Mouse (Mus musculus): ENCODE data around the gene 1700016C15Rik.
A peak's percentile ranks its signal among the peaks of the same experiment; 100 is the strongest.

1700016C15Rik gene

DNA sequence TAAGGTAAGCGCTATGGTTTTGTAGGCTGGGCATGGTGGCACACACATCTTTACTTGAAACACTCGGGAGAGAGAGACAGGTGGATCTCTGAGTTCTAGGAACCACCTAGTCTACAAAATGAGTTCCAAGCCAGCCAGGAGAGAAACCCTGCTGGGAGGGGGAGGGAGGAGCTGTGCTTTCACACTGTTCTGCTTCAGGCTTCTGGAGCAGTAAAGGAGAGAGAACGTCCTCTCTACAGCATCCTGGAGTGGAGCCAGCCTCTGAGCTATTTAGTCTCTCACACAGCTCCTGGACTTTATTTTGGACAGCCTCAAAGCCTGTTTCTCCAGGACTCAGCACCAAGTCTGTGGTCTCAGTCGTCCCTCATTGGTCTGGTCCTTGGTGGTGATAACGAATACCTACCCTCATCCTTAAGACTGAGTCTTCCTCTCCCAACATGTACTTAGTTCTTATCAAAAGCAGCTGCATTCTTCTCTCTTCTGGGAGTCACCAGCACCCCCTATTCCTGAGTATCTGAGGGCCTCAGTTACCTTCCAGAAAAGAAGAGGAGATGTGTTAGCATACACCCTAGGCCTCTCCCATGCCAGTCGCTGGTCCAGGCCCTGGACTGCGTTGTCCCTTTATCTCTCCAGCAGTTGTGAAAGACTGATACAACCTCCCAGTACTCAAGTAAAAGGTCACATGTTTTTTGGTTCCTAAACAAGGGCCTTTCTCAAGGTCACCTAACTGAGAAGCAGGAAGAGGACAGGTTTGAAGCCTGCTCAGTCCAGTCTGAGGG lies 12.4 kb upstream of the 1700016C15Rik start:
- no peak for DNase-seq

DNA sequence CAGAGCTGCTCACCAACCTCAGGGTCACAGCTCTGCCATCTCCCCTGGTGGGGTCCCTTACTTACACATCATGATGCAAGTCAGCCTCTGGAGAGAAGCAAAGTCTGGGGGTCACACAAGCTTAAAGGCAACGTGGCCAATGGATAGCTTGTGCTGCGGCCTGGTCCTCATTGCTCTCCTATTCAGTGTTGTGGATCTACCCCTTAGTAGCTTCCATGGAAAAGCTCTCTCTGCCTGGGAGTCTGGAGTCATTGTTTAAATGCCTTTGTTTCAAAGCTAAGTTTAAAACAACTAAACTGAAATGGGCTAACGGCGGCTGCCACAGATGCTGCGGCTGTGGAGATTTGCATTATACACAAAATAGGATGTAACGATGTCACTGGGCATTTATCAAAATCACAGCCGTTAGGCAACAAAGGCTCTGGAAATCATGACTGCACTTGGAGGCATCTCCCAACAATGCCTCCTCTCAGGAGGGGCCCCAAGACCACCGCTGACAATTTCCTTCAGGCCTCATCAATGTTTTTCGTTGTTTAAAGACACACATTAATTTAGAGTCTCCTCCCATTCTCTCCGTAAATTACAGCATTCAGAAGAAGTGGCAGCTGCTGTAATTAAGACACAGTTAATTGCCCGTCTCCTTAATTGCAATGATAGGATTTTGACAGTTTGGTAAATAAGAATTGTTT lies 11.1 kb upstream of the 1700016C15Rik start:
- DNase-seq: no peak

DNA sequence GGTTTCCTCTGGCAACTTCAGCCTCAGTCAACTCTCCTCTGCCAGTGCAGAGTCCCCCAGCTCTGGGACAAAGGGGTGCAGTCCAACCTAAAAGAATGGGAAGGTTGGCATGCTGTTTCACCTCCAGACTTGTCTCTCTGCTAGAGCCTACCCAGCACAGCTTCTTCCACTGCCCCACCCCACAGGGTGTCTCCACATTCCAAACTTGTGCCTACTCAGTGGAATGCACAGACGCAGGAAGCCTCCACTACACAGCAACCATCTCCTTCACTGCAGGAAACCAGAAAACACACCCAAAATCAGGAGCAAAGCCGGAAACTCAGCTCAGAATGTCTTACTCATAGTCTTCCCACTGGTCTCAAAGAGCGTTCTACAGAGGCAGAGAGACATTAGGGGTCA lies 10.6 kb upstream of the 1700016C15Rik start:
- DNase-seq: no peak

DNA sequence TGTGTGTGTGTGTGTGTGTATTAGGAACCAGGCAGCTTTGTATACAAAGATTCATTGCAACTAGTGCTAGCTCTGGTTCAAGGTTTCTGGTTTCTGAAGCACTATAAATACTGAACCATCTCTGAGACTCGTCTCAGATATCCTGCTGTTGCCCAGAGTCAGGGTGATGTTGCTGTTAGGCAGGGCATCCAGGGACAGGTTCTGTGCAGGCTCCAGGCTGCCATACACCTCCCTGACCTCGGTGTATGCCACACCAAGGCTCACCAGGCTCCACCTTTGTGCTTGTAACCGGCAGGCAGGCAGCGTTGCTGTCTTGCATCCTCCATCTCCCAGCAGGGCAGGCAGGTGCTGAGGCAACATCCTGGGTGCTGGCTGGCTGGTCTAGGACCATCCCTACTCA lies 5.8 kb upstream of the 1700016C15Rik start:
- DNase-seq: no peak

DNA sequence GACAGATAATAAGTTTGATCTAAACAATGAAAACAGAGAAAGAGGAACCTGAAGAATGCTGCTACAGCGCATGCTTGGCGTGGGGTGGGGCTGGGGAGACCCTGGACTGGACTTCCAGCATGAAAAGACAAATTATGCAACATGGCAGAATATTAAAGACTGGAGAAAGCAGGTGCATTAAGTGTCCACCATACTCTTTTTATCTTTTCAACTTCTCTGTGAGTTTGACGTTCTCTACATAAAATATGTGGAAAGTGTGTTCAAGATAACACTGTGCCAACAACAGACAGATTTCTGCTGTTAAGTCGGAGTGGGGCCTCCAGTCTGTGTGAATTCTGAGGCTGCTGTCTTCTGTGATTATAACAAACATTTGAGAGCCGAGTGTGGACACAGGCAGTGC lies 2.7 kb upstream of the 1700016C15Rik start:
- no peak for DNase-seq

DNA sequence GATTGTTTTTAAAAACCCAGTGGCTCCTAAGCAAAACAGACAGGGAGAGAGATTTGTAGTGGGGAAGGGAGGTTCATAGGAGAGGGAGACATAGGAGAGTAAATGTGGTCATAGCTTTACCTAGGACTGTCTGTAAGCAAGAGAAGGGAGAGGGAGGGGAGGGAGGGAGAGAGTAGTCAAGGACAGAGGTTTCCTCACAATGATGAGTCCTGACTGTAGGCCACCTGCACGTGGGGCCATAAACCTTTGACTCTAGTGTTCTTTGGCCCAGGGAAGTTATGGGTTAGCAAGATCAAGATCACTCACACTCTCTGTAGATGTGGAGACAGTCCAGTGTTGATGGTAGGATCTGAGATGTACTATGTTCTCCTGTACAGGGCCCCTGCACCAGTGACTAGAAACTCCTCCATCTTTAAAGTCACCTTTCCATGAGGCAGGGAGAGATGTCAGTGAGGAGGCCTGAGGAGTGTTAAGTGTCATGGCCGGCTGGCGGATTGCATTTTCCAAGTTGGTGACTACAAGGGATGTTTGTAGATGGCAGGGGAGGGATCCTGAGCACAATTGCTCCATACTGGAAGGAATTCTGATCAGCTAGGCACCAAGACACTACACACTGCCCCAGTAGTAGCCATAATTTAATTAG lies 1.6 kb upstream of the 1700016C15Rik start:
- no peak for DNase-seq

DNA sequence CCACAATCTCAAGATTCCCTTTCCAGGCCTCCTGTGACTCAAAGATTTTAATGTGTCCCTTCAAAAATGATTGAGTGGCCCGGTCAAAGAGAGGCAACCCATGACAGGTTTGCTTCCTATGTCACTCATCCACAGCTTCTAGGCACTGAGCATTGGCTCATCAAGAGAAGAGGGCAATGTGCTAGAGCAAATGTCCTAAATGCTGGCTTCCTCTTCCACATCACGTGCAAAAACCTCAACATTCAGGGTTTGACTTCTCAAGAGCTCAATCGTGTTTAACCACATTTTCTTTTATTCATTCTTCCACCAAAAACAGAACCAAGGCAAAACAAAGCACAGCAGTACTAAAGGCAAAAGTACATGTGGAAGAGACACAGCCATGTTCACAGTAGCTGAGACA lies 2.4 kb downstream of the 1700016C15Rik start:
- no peak for DNase-seq

DNA sequence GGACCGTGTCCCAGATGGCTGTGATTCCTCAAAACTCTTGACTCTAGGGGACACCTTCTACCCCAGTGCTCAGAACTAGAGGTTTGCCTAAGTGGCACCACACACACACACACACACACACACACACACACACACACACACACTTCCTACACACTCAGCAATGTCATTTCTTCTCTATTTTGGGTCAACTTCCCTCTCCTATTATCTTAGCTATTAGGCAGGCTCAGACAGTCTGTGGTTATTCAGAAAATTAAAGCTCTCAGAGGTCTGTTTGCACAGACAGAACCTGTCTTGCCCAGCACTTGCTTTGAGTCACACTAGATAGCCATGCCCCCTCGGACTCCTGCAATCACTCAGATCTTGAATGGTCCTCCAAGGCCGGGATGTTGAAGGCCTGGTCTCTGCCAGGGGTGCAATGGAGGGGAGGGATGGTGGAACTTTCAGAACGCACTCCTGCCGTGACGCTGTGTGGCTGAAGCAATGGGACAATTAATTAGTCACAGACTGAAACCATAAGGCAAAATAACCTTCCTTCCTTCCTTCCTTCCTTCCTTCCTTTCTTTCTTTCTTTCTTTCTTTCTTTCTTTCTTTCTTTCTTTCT lies 8.0 kb downstream of the 1700016C15Rik start:
- no peak for DNase-seq

DNA sequence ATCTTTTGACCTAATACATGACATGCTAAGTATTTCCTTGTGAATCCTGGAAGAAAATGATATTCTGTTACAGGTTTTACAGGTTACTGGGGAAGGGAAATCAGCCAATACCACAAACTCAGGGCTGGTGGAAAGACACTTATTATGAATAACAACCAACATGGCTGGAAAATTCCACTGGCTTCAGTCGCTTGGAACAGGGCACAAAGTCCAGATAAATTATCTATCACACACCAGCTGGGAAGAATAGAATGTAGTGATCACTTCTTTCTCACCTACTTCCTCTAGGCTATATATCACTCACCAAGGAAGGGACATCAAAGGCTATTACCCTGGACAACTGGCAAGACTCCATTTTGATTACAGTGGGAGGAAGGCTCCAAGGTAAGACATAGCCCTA lies 11.1 kb downstream of the 1700016C15Rik start:
- peak; percentile 57 for DNase-seq

DNA sequence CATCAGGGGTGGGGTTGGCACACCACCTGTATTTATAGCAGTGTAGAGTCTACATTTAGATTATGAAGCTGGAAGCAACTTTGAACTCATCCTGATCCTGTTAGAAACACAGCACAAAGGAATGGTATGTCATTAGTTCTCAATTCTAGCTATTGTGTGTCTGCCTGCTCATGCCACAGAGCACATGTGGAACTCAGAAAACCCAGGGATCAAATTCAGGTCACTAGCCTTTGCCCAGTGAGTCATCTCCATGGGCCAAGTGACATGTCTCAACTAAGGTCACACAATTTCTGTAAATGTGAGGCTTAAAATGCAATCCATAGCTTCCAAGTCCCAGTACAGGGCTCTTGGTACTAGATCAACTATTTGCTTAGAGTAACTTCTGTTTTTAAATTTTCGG lies 12.5 kb downstream of the 1700016C15Rik start:
- DNase-seq: no peak

DNA sequence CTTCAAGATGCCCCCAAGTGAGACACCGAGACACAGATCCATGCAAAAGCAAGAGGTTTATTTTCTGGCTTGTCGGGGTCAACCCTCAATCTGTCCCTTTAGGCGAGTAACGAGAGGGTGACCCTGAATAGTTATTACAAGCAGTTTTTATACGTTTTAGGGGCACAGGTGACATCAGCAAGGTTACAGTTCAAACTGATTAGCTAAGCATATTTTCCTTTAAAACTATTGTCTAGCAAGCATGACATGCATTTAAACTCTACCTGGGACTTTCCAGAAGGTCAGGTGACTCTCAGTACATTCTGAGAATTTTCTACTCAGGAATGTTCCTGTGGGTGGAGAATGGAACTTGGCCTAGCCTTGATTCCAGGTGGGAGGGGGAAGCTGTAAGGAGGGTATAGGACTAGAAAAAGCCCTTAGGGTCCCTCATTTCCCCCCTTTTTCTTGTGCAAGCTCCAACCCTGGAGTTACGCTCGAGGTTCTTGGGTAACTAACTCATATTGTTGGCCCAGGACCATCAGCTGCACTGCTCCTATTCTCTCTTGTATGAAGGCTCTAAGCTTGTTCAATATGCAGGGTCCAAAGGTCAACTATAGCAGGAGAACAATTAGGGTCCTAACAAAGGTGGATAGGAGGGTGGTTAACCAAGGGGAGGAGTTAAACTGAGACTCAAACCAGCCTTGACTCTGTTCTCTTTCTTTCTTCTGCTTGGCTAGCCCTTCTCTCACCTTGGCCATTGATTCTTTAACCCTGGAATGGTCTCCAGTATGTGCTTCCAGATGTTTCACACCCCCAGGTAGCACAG lies 15.1 kb downstream of the 1700016C15Rik start:
- DNase-seq: peak; percentile 30

DNA sequence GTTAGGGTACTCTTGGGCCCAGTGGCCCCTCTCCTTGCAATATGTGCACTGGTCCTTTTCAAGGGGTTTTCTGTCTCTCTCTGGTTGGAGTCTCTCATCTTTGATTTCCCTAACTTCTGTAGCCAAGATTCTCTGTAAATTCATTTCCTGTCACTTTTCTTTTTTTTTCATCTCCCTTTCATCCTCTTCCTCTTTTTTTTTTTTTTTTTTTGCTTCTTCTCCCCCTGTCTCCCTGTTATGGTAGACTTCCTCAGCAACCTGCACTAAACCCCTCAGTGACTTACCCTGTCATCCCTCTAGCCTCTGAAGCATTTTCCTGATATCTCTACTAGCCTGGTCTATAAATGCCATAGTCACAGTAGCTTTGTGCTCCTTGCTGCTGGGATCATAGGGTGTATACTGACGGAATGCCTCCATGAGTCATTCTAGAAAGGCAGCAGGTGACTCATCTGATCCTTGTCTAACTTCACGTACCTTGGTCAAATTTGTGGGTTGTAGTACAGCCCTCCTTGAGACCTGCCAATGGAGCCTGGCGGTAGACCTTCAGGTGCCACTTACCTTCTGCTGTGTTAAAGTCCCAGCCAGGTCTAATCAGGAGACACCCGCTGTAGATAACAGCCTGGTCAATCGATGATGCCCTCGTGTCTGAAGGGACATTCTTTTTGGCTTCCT lies 18.4 kb downstream of the 1700016C15Rik start:
- DNase-seq: no peak

DNA sequence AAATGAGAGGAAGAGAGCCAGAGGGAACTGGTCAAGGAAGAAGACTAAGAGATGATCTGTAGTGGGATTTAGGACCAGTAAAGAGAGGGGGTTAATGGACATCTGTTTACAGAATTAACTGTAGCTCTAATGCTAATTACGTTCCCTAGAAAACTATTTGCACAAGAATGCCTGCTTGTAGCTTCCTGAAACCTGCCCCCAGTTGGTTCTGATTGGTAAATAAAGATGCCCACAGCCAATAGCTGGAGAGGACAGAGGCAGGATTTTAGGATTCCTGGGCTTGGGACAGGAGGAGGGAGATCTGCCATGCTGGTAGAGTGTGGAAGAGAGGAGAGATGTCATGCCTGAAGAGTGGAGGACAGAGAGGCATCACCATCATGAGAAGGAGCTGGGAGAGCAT lies 23.9 kb downstream of the 1700016C15Rik start:
- DNase-seq: no peak

DNA sequence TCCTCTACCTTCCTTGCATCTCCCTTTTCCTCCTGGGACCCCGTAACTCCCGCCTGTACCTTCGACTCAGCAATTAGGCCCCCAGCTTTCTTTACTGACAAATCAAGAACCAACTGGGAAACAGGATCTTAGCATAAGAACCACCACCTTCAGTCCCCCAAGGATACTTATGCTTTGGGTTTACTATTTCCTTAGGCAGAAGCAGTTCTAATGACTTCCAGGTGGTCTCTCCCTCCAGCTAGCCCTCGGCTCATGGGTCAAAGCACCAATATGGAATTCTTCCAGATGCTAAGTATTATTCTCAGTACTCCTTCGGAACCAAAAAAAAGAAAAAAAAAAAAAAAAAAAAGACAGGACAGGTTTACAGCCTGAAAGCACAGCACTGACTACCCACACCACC lies 27.6 kb downstream of the 1700016C15Rik start:
- DNase-seq: no peak

DNA sequence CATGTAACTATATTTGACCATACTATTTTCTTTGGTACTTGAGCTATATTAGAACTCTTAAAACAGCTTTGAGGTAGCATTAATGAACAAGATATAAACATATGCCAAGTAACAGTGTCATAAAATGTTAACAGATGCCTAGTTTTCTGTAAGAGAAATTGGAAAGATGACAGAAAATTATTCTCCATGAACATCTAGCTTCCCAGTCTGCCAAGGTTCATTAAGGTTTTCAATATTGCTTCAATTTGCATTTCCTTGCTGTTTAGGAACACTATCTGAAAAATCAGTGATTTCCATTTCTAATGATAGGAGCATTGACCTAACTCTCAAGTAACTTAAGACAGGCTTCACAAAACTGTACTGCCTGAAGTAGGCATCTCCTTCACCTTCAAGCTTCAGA lies 39.3 kb downstream of the 1700016C15Rik start:
- no peak for DNase-seq

DNA sequence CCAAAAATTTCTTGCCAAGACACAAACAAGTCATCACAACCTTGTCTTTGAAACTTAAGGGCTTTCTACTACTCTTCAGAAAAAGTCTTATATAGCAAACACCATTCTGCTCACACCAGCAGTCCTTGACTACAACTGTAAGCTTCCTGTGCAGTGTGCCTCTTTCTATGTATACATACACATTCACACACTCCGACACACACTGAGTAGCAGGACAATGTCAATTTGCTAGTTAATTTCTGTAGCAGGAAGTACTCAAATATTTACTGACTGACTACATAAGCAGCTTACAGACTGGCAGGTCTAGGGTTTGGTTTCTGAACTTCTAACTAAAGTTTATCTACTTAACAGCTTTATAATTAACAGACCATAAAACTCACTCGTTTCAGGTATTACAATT lies 47.8 kb downstream of the 1700016C15Rik start:
- DNase-seq: no peak

DNA sequence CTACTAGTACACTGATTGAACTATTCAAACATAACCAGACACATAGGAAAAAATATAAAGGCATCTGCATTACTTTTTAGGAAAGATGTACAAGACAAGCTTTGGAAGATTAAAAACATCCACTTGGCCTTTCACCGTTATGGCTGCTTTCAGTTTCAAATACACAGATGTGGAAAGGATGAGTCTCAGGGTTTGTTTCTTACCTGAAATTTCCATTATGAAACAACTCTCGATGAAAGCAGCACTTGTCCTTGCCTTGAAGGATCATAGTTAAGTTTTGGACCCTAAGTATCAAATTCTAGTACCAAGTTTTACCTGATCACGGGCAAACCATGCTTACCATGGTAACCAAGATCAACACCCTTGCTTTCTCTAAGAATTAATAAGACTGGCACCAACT lies 63.2 kb downstream of the 1700016C15Rik start:
- DNase-seq: no peak

DNA sequence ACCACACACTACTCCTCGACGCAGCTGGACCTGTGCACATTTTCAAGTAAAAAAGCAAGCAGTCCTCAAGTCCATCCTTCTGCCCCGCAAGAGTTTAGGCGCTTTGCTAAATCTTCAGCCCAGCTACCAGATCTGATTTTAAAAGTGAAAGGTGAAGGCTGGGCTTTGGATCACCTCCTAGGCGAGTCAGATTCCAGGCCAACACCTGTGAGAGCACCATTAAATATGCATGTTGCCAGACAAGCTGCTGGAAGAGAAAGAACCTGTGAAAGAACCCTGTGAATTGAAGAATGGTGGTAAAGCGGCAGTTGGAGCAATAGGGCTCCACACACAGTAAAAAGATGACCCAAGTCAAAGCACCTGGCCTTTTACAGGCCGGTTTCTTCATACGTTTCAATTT lies 65.3 kb downstream of the 1700016C15Rik start:
- DNase-seq: peak; percentile 16

DNA sequence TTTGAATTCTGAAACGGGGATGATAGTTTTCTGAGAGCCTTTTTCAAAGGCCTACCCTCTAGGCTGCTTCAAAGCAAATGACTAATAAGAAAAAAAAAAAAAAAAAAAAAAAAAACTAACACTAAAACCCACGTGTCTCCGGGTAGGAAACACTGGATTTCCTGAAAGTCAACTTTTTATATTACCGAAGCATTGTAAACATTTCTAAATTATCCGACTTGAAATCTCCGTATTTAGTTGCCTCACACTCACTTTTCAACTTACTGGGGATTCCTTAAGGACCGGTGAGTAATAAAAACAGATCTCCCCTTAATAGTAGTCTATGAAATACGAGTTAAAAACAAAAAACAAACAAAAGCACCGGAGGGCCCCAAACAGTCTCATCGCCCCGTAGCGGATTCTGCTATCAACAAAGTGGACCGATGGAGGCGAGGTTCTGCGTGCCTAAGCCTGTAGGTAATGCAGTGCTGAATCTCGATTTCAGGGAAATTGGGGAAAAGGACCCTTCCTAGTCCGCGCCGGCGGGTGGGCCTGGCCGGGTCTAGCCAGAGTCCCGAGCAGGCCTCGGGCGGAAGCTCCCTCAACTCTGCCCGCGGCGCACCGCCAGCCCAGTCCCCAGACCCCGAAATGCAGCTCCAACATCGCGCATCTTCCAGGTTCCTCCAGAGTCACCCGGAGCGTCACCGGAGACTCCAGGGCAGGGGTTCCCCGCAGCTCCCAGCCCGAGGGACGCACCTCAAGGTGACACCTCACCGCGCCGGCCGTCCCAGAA lies 66.0 kb downstream of the 1700016C15Rik start:
- DNase-seq: no peak

DNA sequence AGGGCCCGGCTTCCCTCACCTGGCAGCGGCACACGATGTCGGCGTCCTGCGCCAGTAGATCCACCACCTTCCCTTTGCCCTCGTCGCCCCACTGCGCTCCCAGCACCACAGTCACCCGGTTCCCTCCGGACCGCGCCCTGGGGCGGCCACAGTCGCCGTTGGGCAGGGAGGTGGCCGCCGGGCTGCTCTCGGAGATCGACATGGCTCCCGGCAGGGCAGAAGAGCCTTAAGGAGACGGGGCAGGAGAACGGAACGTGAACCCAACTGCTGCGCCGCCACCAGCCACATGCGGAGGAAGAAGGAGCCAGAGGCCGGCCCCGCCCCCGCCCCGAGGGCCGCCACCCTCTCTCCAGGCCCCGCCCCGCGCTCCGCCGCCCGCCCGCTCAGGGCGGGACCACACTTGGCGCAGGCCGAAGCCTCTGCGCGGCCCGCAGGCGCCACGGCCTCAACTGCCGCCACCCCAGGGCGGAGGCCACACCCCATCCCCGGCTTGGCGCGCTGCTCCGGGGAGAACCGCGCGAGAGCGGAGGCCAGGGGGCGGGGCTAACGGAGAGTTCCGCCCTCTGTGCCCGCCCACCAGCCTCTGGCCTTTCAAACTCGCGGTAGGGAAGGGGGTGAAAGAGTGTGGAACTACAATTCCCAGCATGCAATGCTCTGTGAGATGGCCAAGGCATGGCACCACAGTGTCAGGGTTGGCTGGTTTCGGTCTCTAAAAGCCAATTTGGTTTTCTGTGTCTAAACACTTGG lies 66.8 kb downstream of the 1700016C15Rik start, which contains the start of gene Adss:
Adss (minus strand) TSS at position 319 of the 747 bp plus-strand sequence.
- peak; percentile 99 for DNase-seq
